Mouse (Mus musculus): ENCODE measurements around the gene 1700102P08Rik. TPM values are rescaled to one million over a fixed set of nuclear protein-coding genes. Genes with fewer than 3 reads are reported as not detected.

1700102P08Rik gene
- total RNA-seq (2017), result 3.0 and 9.3 TPM in 2 replicates

DNA sequence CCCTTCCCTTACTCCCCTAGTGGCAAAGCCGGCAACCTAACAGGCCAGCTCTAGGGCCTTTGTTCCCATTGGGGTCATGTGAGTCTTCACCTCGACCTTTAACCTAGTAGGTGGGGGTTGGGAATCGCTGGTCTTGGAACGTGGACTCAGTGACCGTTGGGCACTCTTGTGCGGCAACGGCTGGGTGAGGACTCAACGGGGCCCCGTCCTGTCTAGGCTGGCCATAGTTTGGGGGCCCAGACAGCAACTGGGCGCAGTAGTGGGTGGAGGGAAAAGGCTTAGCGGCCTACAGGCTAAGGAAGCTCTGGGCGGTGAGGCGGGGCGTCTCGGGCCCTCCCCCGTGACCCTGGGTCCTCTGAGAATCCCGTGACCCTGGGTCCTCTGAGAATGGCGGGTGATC, at the start of gene 1700102P08Rik:
TSS of gene 1700102P08Rik (plus strand) at position 130 of the 400 bp plus-strand sequence.
- ATAC-seq (ENCODE audit: extremely low read depth, insufficient number of reproducible peaks, low FRiP score, poor library complexity, severe bottlenecking), result no peak

GRCm38 (mm10) chr9:108343331-108343730, 49.3 kb upstream of the 1700102P08Rik start:
- no peak for ATAC-seq (ENCODE audit: extremely low read depth, insufficient number of reproducible peaks, low FRiP score, poor library complexity, severe bottlenecking)

DNA sequence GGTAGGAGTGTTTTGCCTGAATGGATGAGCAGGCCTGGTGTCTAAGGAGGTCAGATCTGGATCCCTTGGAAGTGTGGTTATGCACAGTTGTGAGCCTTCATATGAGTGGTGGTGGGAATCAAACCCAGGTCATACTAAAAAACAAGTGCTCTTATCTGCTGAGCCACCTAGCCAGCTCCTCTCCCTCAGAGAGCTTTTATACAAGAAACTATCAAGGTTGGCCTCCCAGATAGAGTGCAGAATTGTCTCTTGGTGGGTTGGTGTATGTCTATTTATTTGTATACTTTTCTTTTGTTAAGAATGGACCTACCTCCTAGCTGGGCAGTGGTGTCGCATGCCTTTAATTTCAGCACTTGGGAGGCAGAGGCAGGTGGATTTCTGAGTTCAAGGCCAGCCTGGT, 48.8 kb upstream of the 1700102P08Rik start:
- no peak for ATAC-seq (ENCODE audit: extremely low read depth, insufficient number of reproducible peaks, low FRiP score, poor library complexity, severe bottlenecking)

DNA sequence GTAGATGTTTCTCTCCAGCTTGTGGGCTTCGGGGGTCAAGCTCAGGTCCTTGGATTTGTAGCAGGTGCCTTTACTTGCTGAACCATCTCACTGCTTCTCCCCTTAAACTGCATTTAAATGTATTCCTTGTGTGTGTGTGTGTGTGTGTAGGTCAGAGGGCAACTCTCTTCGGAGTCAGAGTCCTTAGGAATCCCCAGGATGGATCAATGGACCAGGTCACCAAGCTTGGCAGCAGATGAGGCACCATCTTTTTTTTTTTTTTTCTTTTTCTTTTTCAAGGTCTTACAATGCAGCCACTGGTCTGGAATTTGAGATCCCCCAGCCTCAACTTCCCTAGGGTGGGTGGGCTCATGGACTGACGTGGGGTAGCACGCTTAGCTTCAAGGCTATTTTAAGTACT, 48.1 kb upstream of the 1700102P08Rik start:
- ATAC-seq (ENCODE audit: extremely low read depth, insufficient number of reproducible peaks, low FRiP score, poor library complexity, severe bottlenecking), result no peak

DNA sequence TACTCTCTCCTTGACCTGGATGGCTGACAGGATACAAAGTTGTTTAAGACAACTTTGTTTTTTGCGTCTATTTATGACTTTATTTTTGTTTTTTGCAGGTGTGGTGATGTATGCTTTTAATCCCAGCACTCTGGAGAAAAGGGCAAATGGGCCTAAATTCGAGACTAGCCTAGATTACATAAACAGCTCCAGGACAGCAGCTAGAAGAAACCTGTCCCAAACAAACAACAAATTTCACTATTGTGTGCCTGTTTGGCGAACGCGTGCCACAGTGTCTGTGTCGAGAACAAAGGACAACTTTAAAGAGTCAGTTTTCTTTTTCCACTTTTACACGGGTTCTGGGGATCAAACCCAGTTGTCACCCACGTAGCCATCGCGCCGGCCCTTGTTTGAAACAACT, 45.6 kb upstream of the 1700102P08Rik start:
- ATAC-seq (ENCODE audit: extremely low read depth, insufficient number of reproducible peaks, low FRiP score, poor library complexity, severe bottlenecking), result no peak

DNA sequence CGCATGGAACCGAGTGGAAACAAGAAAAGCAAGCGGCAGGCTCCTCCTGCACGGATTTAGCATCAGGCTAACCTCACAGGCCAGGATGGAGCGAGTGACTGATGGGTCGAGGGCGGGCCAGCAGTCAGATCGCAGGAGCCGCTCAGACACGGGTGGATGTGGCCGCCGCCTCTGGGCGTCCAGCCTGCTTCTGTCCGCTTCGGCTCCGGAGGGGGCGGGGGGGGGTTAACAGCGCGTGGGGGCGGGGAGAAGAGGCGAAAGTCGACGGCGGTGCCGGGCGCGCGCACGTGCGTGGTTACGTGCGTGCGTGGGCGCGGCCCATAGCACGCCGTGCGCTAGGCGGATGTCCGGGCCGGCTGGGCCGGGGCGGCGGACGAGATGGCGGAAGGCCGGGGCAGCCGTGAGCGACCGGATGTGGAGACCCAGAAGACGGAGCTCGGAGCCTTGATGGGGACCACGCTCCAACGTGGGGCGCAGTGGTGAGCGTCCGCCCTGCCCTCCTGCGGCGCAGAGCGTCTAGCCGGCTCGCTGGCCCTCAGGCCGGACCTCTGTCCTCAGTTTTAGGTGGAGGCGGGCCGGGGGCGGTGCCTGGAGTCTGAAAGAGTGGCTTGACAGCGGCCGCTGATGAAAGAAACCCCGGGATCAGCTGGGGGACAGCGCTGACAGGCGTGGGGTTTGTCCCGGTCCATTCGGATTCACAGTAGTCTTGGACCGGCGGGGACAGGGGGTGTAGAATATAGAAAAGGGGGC, 44.9 kb upstream of the 1700102P08Rik start, which contains the start of gene Usp4:
TSS of gene Usp4 (plus strand) at position 314 of the 750 bp plus-strand sequence.
- peak; percentile 85 for ATAC-seq (ENCODE audit: extremely low read depth, insufficient number of reproducible peaks, low FRiP score, poor library complexity, severe bottlenecking)

- ATAC-seq (ENCODE audit: extremely low read depth, insufficient number of reproducible peaks, low FRiP score, poor library complexity, severe bottlenecking), result no peak
These were observed 44.3 kb upstream of the 1700102P08Rik start for GRCm38 (mm10) chr9:108348290-108348680.

DNA sequence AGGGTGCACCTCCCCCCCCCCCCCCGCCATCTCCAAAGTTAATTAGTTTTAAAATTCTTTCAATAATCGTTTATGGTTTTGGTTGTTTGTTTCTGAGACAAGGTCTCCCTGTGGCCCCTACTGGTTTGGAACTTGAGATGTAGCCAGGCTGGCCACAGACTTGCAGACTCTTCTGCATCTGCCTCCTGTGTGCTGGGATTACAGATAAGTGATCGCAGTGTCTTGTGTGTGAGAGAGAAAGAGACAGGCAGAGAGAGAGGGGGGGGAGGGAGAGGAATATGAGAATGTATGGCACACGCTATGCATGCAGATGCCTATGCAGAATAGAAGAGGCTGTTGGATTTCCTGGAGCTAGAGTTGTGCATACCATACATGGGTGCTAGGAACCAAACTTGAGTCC, 42.9 kb upstream of the 1700102P08Rik start:
- ATAC-seq (ENCODE audit: extremely low read depth, insufficient number of reproducible peaks, low FRiP score, poor library complexity, severe bottlenecking), result no peak

DNA sequence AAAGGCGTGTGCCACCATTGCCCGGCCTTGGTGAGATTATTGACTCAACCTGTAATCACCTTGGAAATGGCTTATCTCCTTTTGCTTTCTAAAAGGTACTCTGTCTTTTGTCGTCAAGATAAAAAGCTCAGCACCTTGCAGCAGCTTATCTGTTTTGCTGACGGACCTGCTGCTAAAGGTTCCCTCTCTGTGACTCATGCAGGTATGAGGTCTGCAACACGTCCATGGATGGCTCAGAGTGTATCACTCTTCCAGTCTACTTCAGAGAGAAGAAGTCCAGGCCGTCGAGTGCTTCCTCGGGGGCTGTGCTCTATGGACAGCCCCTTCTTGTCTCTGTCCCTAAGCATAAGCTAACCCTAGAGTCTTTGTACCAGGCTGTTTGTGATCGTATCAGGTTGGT, 14.4 kb upstream of the 1700102P08Rik start:
- no peak for ATAC-seq (ENCODE audit: extremely low read depth, insufficient number of reproducible peaks, low FRiP score, poor library complexity, severe bottlenecking)

DNA sequence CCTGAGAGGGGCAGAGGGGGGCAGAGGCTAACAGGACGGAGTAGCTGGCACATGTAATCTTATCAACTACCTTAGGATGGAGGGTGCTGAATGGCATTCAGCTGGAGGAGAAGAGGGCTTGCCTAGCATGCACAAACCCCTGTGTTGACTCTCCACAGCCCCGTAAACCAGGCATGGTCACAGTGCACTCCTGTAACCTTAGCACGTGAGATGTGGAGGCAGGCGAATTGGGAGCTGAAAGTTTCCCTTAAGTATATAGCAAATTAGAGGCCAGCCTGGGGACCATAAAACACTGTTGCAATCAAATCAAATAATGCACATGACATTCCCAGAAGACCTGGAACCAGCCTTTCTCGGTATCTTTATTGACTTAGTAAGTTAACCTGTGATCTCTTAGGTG, 13.9 kb upstream of the 1700102P08Rik start:
- no peak for ATAC-seq (ENCODE audit: extremely low read depth, insufficient number of reproducible peaks, low FRiP score, poor library complexity, severe bottlenecking)

- no peak for ATAC-seq (ENCODE audit: extremely low read depth, insufficient number of reproducible peaks, low FRiP score, poor library complexity, severe bottlenecking)
These were observed 13.3 kb upstream of the 1700102P08Rik start for GRCm38 (mm10) chr9:108379294-108379693.

- no peak for ATAC-seq (ENCODE audit: extremely low read depth, insufficient number of reproducible peaks, low FRiP score, poor library complexity, severe bottlenecking)
These were observed 11.2 kb upstream of the 1700102P08Rik start for GRCm38 (mm10) chr9:108381382-108381781.

GRCm38 (mm10) chr9:108385006-108385405, 7.6 kb upstream of the 1700102P08Rik start:
- ATAC-seq (ENCODE audit: extremely low read depth, insufficient number of reproducible peaks, low FRiP score, poor library complexity, severe bottlenecking), result no peak

- ATAC-seq (ENCODE audit: extremely low read depth, insufficient number of reproducible peaks, low FRiP score, poor library complexity, severe bottlenecking), result no peak
These were observed 5.8 kb upstream of the 1700102P08Rik start for GRCm38 (mm10) chr9:108386816-108387215.

DNA sequence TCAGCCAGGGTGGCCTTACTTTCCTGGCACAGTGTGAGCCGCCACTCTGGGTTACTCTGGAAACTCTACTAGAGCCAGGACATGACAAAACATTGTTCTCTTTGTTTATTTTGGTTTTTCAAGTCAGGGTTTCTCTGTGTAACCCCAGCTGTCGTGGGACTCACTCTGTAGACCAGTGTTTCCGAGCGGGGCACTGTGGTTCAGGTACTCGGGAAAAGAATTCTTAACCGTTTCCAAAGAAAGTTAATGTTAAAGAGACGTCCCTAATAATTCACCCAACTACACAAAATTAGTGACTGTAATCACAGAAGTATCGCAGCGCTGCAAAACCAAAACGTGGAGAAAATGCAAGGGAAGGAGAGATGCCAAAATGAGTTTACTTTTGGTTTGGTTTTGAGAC, 4.0 kb upstream of the 1700102P08Rik start:
- ATAC-seq (ENCODE audit: extremely low read depth, insufficient number of reproducible peaks, low FRiP score, poor library complexity, severe bottlenecking), result no peak

DNA sequence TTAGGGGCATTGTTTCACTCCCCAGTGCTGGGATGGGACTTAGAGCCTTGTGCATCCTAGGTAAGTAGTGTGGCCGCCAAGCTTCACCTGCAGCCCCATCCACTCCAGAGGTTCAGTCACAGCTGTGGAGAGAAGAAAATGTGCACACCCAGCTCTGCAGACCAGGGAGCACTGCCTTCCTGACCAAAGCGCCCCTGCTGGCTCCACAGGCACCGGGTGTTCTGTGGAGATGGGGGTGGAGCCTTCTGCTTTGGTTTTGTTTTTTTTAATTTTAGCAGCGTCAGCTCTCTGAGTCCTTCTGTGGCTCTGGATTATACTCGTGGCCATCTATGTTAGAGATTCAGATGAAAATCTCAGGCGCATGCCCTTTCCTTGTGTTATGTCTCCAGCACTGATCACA, 3.4 kb upstream of the 1700102P08Rik start:
- ATAC-seq (ENCODE audit: extremely low read depth, insufficient number of reproducible peaks, low FRiP score, poor library complexity, severe bottlenecking), result no peak

DNA sequence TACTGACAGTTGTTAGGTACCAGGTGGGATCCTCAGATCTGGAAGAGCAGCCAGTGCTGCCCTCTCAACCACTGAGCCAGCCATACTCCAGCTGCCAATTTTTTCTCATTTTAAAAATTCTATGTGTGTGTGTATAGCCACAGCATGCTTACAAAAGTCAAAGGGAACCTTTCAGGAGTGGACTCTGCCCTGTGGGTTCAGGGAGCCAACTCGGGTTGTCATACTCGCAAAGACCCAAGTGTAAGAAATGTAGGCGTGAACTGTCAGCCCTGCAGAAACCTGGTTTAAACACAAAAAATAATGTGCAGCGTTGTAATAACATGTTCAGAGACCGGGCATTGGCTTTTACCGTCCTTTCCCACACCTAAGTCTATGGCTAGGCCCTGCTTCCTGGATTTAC, 1.6 kb downstream of the 1700102P08Rik start:
- ATAC-seq (ENCODE audit: extremely low read depth, insufficient number of reproducible peaks, low FRiP score, poor library complexity, severe bottlenecking), result no peak

GRCm38 (mm10) chr9:108395427-108395826, 2.8 kb downstream of the 1700102P08Rik start:
- no peak for ATAC-seq (ENCODE audit: extremely low read depth, insufficient number of reproducible peaks, low FRiP score, poor library complexity, severe bottlenecking)

DNA sequence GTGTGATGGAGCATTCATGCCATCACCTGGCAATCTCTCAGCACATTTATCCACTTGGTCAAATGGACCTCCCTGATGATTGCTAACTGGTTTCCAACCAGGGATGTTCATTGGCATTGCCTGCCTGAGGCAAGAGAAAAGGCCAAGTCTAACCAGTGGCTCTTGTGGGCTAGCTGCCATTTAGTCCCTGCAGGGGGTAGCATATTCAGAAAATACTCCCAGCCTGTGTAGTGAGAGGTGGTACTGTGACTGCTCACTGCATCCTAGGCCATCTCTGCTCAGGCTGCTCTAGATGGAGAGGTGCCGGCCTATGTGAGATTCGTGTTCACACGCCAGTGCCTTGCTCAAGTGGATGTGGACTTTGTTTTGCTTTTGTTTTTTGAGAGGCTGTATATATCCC, 5.7 kb downstream of the 1700102P08Rik start:
- ATAC-seq (ENCODE audit: extremely low read depth, insufficient number of reproducible peaks, low FRiP score, poor library complexity, severe bottlenecking), result no peak

DNA sequence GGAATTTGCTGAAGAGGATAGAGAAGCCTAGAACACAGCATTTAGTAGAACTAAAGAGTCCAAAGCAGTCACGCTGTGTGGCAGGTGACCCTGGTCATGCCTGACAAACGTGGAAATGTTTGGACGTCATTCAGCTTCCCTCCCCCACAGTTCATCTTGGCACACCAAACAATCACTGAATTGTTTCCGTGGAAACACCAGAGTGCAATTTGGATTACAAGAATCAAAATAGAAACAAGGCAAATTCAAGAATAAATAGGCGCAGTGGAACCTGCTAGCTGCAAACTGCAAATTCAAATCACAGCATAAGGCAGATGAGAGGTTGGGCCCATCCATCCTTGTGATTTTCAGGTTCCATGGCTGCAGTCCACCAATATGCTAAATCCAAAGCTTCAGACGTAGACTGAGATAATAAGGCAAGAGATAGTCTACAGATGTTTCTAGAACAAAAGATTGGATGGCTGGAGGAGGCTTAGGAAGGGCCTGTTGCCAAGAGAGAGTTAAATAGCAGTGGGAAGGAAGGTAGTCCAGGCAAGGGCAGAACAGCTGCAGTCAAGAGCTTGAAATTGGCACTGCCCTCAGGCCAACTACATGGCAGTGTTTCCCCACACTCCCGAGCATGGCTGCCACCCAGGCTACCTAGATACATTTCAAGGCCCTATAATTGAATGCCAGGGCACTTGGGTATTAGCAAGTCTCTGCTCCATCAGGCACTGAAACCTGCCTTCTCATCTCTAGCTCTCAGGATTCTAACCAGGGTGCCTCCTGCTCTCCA, 8.8 kb downstream of the 1700102P08Rik start:
- ATAC-seq (ENCODE audit: extremely low read depth, insufficient number of reproducible peaks, low FRiP score, poor library complexity, severe bottlenecking), result no peak
